Mouse (Mus musculus): ENCODE results near the gene Dhx16. TPM values are rescaled to one million over a fixed set of nuclear protein-coding genes. Genes with fewer than 3 reads are reported as not detected.

The Dhx16 gene
- 47.0 and 64.3 TPM in 2 replicates for polyA plus RNA-seq (2012; rRNA removed)

DNA sequence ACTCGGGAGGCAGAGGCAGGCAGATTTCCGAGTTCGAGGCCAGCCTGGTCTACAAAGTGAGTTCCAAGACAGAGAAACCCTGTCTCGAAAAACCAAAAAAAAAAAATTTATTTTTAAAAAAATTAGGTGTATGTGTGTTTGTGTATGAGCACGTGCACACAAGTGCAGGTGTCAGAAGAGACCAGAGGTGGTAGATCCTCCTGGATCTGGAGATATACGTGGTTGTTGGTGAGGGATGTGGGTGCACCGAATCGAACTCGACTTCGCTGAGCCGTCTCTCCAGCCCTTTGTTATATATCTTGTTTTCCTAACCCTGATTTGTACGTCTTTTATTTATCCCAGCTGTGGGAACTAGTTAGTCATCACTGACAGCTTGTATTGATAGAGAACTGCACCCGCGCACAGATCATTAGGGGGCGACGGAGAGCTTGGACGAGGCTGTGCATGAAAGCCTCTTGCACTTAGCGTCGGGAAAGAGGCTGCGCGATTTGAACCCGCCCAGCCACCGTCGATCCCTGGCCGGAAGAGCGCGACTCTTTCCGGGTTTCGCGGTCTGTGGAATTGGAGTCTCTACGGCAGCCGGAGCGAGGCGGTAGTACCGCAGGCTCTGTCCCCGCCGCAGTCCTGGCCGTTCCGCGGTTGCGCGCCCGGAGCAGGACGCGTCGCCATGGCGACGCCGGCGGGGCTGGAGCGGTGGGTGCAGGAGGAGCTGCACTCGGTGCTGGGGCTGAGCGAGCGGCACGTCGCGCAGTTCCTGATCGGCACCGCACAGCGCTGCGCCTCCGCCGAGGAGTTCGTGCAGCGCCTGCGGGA is at the start of gene Dhx16:
Dhx16 (plus strand) TSS at position 575 of the 813 bp plus-strand sequence.
- Histone ChIP-seq H3K4me1 (ENCODE audit: control insufficient read depth, insufficient read depth, insufficient read length, low read length) (peaks cover 2% of the 10 kb centered on the region), H3K27me3 (ENCODE audit: control insufficient read depth, insufficient read depth, low read length) (no peaks in the 10 kb centered on the region), H3K36me3 (ENCODE audit: control insufficient read depth, insufficient read depth, low read length) (peaks cover 27% of the 10 kb centered on the region), H3K4me3 (ENCODE audit: low read depth, low read length) (peak within 1 kb of the TSS; percentile 81), H3K27ac (ENCODE audit: insufficient read depth, low read depth, low read length) (peak within 1 kb of the TSS; percentile 32)
- peak; percentile 55 for TF ChIP-seq POLR2A (IDR thresholded peaks at IDR 0.05; ENCODE audit: low read depth, low read length)
- TF ChIP-seq CTCF (IDR thresholded peaks at IDR 0.05; ENCODE audit: extremely low read depth, insufficient read length, insufficient replicate concordance, low read depth, low read length), result peak; percentile 85
- WGBS, result 5% methylated on average over 66 of the region's 66 CpGs

DNA sequence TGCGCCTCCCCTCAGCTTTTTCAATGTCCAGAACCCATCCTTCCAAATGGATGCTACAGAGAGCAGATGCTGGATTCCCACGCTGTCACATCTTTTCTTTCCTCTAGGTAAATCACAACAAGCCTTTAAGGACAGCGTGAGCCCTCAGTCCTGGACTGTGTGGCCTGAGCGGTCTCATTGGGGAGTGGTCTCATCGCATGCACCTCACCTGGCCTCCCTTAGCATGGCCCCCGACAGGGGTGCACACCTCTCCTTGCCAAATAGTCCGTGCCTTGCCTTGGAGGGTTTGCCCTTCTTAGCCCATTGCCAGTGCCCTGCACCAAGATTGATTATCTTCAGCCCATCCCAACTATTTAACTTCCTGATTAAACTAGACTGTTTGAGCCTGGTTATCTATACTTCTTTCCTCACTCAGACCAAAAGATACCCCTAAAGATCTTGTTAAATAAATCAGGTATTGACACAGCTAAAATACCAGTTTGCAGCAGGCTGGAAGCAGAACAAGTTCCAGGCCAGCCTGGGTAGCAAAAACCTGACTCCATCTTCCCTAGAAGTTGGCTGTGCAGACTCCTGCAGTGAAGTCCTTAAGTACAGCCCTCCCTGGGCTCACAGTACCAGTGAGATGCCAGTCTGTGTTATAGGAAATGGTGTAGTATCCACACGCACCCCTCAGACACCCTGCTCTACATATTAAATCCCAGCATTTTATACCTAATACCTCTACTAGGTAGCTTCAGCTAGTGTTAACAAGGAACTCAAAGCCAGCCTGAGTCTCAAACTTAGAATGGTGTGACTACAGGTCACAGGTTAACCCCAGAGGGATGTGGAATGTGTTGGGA is 47.0 kb upstream of the Dhx16 start:
- WGBS, result 67% methylated on average over 8 of the region's 8 CpGs
- peaks cover 37% of the 10 kb centered on the region for H3K36me3 ChIP-seq (ENCODE audit: control insufficient read depth, insufficient read depth, low read length)
- no peak overlapping the region for H3K4me3 ChIP-seq (ENCODE audit: low read depth, low read length)
- H3K27ac ChIP-seq (ENCODE audit: insufficient read depth, low read depth, low read length), result no peak overlapping the region
- peaks cover 15% of the 10 kb centered on the region for H3K4me1 ChIP-seq (ENCODE audit: control insufficient read depth, insufficient read depth, insufficient read length, low read length)
- no peak for TF ChIP-seq CTCF (IDR thresholded peaks at IDR 0.05; ENCODE audit: extremely low read depth, insufficient read length, insufficient replicate concordance, low read depth, low read length)
- TF ChIP-seq POLR2A (IDR thresholded peaks at IDR 0.05; ENCODE audit: low read depth, low read length), result no peak
- H3K27me3 ChIP-seq (ENCODE audit: control insufficient read depth, insufficient read depth, low read length), result no peaks in the 10 kb centered on the region

DNA sequence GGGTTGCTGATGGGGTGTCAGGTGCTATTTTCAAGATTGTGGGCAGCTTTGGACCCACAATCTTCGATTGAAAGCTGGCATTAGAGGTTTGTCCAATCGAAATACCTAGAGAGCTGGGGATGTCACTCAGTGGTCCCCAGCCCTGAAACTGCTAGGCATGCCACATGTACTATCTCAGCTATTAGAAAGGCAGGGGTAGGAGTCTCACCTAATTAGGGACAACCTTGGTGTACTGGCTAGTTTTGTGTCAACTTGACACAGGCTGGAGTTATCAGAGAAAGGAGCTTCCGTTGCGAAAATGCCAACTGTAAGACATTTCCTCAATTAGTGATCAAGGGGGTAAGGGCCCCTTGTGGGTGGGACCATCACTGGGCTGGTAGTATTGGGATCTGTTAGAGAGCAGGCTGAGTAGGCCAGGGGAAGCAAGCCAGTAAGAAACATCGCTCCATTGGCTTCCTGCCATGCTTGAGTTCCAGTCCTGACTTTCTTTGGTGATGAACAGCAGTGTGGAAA is 46.3 kb upstream of the Dhx16 start:
- Histone ChIP-seq H3K4me3 (ENCODE audit: low read depth, low read length) (no peak overlapping the region), H3K27me3 (ENCODE audit: control insufficient read depth, insufficient read depth, low read length) (no peaks in the 10 kb centered on the region), H3K4me1 (ENCODE audit: control insufficient read depth, insufficient read depth, insufficient read length, low read length) (peaks cover 15% of the 10 kb centered on the region), H3K27ac (ENCODE audit: insufficient read depth, low read depth, low read length) (no peak overlapping the region), H3K36me3 (ENCODE audit: control insufficient read depth, insufficient read depth, low read length) (peaks cover 36% of the 10 kb centered on the region)
- no peak for TF ChIP-seq CTCF (IDR thresholded peaks at IDR 0.05; ENCODE audit: extremely low read depth, insufficient read length, insufficient replicate concordance, low read depth, low read length)
- TF ChIP-seq POLR2A (IDR thresholded peaks at IDR 0.05; ENCODE audit: low read depth, low read length), result no peak
- 38% methylated on average over 5 of the region's 5 CpGs for WGBS

DNA sequence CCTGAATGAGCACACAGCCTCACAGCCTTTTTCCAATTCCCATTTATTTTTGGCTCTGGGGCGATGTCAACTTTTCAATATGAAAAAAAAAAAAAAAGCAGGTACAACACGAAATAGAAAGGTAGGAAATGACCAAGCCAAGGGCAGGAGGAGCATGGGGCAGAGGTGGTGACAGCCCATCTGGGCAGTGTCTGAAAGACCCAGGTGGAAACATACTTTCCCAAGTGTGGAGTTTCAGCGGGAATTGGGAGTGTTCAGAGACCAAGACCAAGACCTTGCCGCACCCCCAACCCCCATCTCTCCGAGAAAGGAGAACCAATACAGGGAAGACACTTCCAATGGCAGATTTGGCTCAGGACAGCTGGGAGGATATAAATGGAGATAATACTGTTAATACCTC is 45.7 kb upstream of the Dhx16 start:
- peaks cover 15% of the 10 kb centered on the region for H3K4me1 ChIP-seq (ENCODE audit: control insufficient read depth, insufficient read depth, insufficient read length, low read length)
- H3K36me3 ChIP-seq (ENCODE audit: control insufficient read depth, insufficient read depth, low read length), result peaks cover 36% of the 10 kb centered on the region
- TF ChIP-seq POLR2A (IDR thresholded peaks at IDR 0.05; ENCODE audit: low read depth, low read length) (no peak), CTCF (IDR thresholded peaks at IDR 0.05; ENCODE audit: extremely low read depth, insufficient read length, insufficient replicate concordance, low read depth, low read length) (no peak)
- H3K4me3 ChIP-seq (ENCODE audit: low read depth, low read length), result no peak overlapping the region
- no peaks in the 10 kb centered on the region for H3K27me3 ChIP-seq (ENCODE audit: control insufficient read depth, insufficient read depth, low read length)
- 58% methylated on average over 5 of the region's 5 CpGs for WGBS
- no peak overlapping the region for H3K27ac ChIP-seq (ENCODE audit: insufficient read depth, low read depth, low read length)

DNA sequence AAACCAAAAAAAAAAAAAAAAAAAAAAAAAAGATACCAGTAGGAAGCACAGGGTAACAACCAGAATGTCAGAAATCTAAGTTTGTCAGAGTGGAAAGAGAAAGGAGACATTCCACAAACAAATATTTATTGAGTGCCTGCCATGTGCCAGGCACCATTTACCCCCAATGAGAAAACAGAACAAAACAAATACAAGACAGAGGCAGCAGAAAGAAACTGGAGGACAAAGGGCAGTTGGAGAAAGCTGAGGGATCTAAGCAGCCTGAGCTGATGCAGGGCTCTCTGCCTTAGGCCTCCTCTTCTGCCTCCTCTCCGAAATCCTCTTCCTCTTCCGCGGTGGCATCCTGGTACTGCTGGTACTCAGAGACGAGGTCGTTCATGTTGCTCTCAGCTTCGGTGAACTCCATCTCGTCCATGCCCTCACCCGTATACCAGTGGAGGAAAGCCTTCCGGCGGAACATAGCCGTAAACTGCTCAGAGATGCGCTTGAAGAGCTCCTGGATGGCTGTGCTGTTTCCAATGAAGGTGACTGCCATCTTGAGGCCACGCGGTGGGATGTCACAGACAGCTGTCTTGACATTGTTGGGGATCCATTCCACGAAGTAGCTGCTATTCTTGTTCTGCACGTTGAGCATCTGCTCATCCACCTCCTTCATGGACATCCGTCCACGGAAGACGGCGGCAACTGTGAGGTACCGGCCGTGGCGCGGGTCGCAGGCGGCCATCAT is 44.8 kb upstream of the Dhx16 start:
- WGBS, result 60% methylated on average over 26 of the region's 26 CpGs
- H3K4me3 ChIP-seq (ENCODE audit: low read depth, low read length), result no peak overlapping the region

DNA sequence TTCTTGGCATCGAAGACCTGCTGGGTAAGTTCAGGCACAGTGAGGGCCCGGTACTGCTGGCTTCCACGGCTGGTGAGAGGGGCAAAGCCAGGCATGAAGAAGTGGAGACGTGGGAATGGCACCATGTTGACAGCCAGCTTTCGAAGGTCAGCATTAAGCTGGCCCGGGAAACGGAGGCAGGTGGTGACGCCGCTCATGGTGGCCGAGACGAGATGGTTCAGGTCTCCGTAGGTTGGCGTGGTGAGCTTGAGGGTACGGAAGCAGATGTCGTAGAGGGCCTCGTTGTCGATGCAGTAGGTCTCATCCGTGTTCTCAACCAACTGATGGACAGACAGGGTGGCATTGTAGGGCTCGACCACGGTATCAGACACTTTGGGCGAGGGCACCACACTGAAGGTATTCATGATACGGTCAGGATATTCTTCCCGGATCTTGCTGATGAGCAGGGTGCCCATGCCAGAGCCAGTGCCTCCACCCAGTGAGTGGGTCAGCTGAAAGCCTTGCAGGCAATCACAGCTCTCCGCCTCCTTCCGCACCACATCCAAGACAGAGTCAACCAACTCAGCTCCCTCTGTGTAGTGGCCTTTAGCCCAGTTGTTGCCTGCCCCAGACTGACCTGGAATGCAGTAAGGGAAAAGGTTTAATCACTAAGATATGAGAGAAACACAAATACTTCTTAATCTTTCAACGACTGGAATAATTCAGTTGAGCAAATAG is 44.0 kb upstream of the Dhx16 start:
- TF ChIP-seq POLR2A (IDR thresholded peaks at IDR 0.05; ENCODE audit: low read depth, low read length), result no peak
- no peak for TF ChIP-seq CTCF (IDR thresholded peaks at IDR 0.05; ENCODE audit: extremely low read depth, insufficient read length, insufficient replicate concordance, low read depth, low read length)
- Histone ChIP-seq H3K4me1 (ENCODE audit: control insufficient read depth, insufficient read depth, insufficient read length, low read length) (peaks cover 10% of the 10 kb centered on the region), H3K27me3 (ENCODE audit: control insufficient read depth, insufficient read depth, low read length) (no peaks in the 10 kb centered on the region), H3K27ac (ENCODE audit: insufficient read depth, low read depth, low read length) (no peak overlapping the region), H3K36me3 (ENCODE audit: control insufficient read depth, insufficient read depth, low read length) (peaks cover 35% of the 10 kb centered on the region), H3K4me3 (ENCODE audit: low read depth, low read length) (no peak overlapping the region)
- 66% methylated on average over 26 of the region's 26 CpGs for WGBS

More for the DNA sequence above, 44.8 kb upstream of the Dhx16 start:
- Histone ChIP-seq H3K27ac (ENCODE audit: insufficient read depth, low read depth, low read length) (no peak overlapping the region), H3K4me1 (ENCODE audit: control insufficient read depth, insufficient read depth, insufficient read length, low read length) (peaks cover 11% of the 10 kb centered on the region), H3K36me3 (ENCODE audit: control insufficient read depth, insufficient read depth, low read length) (peaks cover 36% of the 10 kb centered on the region), H3K27me3 (ENCODE audit: control insufficient read depth, insufficient read depth, low read length) (no peaks in the 10 kb centered on the region)
- TF ChIP-seq CTCF (IDR thresholded peaks at IDR 0.05; ENCODE audit: extremely low read depth, insufficient read length, insufficient replicate concordance, low read depth, low read length) (no peak), POLR2A (IDR thresholded peaks at IDR 0.05; ENCODE audit: low read depth, low read length) (no peak)

All from small intestine, adult 2 months (tissue).